Mouse (Mus musculus) stomach, embryonic 14.5 days (tissue): ENCODE results near the gene Ntrk2. TPM values are rescaled to one million over a fixed set of nuclear protein-coding genes. Genes with fewer than 3 reads are reported as not detected.
A peak's percentile ranks its signal among the peaks of the same experiment; 100 is the strongest.

ENCODE experiments used
- ATAC-seq: fragments of 200-750 bp; cut with Nextera tagmentation; 2 replicates; pipeline ENCODE4 v1.8.0; 2017; ENCODE audit warnings: low read depth, moderate TSS enrichment; ENCODE audit not compliant: insufficient number of reproducible peaks, insufficient read depth, low FRiP score
- H3K27ac ChIP-seq: fragments of 300-500 bp; sonication (generic); 2 replicates; pipeline ENCODE4 v1.5.1; 2014; ENCODE audit warnings: mild to moderate bottlenecking, low read length, moderate library complexity, mixed read lengths
- H3K27me3 ChIP-seq: fragments of 300-500 bp; sonication (generic); 2 replicates; pipeline ENCODE4 v1.6.1; 2014; ENCODE audit warnings: low read length, control low read depth, mixed read lengths; ENCODE audit not compliant: control insufficient read depth, insufficient read depth
- H3K36me3 ChIP-seq: fragments of 300-500 bp; sonication (generic); 2 replicates; pipeline ENCODE4 v1.6.1; 2014; ENCODE audit warnings: mild to moderate bottlenecking, control low read depth, low read length, moderate library complexity, mixed read lengths; ENCODE audit not compliant: control insufficient read depth, insufficient read depth
- H3K4me1 ChIP-seq: fragments of 300-500 bp; sonication (generic); 2 replicates; pipeline ENCODE4 v1.6.1; 2014; ENCODE audit warnings: low read length, control low read depth, mixed read lengths; ENCODE audit not compliant: control insufficient read depth, insufficient read depth
- H3K4me2 ChIP-seq: fragments of 300-500 bp; sonication (generic); replicated peaks from 2 replicates; pipeline ENCODE4 v1.6.1; 2014; ENCODE audit warnings: low read depth, low read length, control low read depth
- H3K4me3 ChIP-seq: fragments of 300-500 bp; sonication (generic); 2 replicates; pipeline ENCODE4 v1.5.1; 2014; ENCODE audit warnings: low read depth, low read length, control low read depth
- H3K9ac ChIP-seq: fragments of 300-500 bp; sonication (generic); replicated peaks from 2 replicates; pipeline ENCODE4 v1.6.1; 2014; ENCODE audit warnings: low read depth, mild to moderate bottlenecking, control low read depth, low read length, moderate library complexity, mixed read lengths
- H3K9me3 ChIP-seq: fragments of 300-500 bp; sonication (generic); 2 replicates; pipeline ENCODE4 v1.6.1; 2016; ENCODE audit warnings: low read depth, low read length, control low read depth; ENCODE audit not compliant: control insufficient read depth
- WGBS: fragments of 180-500 bp; shearing (Covaris S2); extraction: QIAGEN DNeasy Blood & Tissue Kit; methylation state at CpG from one replicate; pipeline ENCODE4 v1.1.7; 2014; 5-methylcytosine and 5-hydroxymethylcytosine counted together
- polyA plus RNA-seq: library from polyadenylated mRNA; unstranded; fragments of >200 nt; fragmentation: Nextera tagmentation; extraction: Ambion mirVana; gene quantifications from 2 replicates; pipeline ENCODE4 v1.2.1, GENCODE M21; 2014

Ntrk2 gene
- polyA plus RNA-seq, result 2.3 and 3.9 TPM in 2 replicates

DNA sequence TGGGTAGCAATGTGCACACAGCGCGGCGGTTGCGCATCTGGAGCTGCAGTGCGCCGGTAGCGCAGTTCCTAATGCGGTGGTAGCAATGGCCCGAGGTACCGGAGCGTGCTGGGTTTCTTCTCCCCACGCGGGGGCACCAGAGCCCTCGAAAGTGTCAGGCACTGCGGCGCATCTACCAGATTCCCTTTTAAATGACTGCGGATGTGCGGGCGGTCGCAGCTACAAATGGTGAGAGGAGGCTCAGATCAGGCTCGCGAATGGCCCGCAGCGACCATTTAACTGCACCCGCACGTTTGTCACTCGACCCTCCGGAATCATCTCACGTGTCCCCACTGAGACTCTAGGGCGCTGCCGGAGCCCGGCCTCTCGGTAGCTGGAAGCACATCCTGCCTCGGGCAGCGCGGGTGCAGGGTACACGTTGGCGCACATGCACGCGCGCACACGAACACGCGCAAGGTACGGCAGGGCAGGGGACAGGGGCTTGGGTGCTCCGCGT, at the start of gene Ntrk2:
Gene Ntrk2, plus strand, starts transcription at position 173 of the 496 bp plus-strand sequence.
- Histone ChIP-seq H3K9me3 (no peaks in the 10 kb centered on the region; the same call in 1 of the 2 replicates), H3K36me3 (no peaks in the 10 kb centered on the region), H3K4me3 (peak within 1 kb of the TSS; percentile 51), H3K9ac (no peak within 1 kb of the TSS; the same call in 1 of the 2 replicates), H3K4me1 (no peaks in the 10 kb centered on the region), H3K27me3 (peaks cover 33% of the 10 kb centered on the region), H3K27ac (no peak within 1 kb of the TSS), H3K4me2 (peak within 1 kb of the TSS; percentile 89)
- under 1% methylated on average over 47 of the region's 47 CpGs for WGBS
- peak; percentile 69; the same call in 1 of the 2 replicates for ATAC-seq

DNA sequence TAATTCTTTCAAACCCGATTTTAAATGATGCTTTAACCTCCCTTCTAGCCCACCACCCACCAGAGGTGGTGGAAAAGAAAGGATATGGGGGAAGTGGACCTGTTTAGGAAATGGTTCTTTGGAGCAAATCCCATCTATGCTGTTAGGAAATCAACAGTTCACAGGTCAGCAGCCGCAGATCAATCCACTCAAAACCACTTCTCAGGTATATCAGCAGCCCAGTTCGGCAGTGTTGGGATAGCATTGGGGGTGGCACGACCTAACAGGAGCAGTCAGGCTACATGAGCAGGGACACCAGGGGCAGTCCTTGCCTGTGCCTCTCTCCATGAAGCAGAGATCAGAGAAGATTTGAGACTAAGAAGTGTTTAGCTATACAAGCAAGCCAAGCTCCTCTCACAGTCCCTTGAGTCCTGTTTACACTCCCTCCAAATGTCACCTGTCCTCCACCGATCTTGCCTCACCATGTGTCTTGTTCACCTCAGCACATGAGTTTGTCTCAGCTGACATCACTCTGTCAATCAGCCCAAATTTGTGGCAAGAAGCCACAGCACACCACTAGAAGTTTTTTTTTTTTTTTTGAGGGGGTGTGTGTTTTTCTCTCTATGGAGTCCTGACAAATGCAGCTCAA, 45.3 kb upstream of the Ntrk2 start:
- Histone ChIP-seq H3K9me3 (no peaks in the 10 kb centered on the region), H3K4me2 (no peak overlapping the region), H3K27me3 (no peaks in the 10 kb centered on the region), H3K36me3 (no peaks in the 10 kb centered on the region), H3K27ac (no peak overlapping the region), H3K9ac (no peak overlapping the region), H3K4me3 (no peak overlapping the region), H3K4me1 (no peaks in the 10 kb centered on the region)
- 67% methylated on average over 5 of the region's 5 CpGs for WGBS
- no peak for ATAC-seq

DNA sequence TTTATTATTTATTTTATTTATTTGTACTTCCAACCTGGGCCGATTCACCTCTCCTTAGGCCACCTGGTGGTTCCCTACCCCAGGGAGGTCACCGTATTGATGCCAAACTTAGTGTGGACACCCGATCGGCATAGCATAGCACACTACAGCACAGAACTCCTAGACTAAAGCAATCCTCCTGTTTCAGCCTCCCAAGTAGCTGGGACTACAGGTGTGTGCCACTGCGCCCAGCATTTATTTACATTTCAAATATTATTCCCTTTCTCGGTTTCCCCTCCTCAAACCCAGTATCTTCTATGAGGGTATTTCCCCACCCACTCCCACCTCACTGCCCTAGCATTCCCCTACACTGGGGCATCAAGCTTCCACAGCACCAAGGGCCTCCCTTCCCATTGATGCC, 38.1 kb upstream of the Ntrk2 start:
- no peak overlapping the region for H3K4me2 ChIP-seq
- WGBS, result 89% methylated on average over 6 of the region's 6 CpGs
- H3K4me1 ChIP-seq, result no peaks in the 10 kb centered on the region
- no peak overlapping the region for H3K27ac ChIP-seq
- no peaks in the 10 kb centered on the region for H3K9me3 ChIP-seq
- no peaks in the 10 kb centered on the region for H3K27me3 ChIP-seq
- no peak overlapping the region for H3K9ac ChIP-seq
- ATAC-seq, result no peak
- H3K36me3 ChIP-seq, result no peaks in the 10 kb centered on the region
- no peak overlapping the region for H3K4me3 ChIP-seq

DNA sequence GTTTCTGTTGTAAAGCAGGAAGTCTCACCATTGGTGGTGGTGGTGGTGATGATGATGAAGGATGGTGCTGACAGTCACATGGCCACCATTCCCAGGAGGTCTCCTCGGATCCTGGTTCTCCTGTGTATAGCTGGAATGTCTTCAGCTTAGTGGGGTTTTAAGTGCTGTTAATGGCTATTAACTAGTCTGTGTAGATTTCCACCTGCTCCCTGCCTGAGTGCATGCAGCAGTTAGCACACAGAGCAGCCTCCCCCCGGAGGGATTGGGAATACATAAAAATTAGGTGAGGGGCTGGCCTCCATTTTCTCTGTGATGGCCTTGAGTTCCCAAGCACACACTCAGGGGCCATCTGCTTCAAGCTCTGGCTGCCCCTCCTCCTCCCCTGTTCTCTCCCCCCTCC, 36.9 kb upstream of the Ntrk2 start:
- no peaks in the 10 kb centered on the region for H3K27me3 ChIP-seq
- no peak overlapping the region for H3K4me3 ChIP-seq
- no peak for ATAC-seq
- 44% methylated on average over 2 of the region's 2 CpGs for WGBS
- H3K27ac ChIP-seq, result no peak overlapping the region
- H3K36me3 ChIP-seq, result no peaks in the 10 kb centered on the region
- no peaks in the 10 kb centered on the region for H3K9me3 ChIP-seq
- H3K4me2 ChIP-seq, result no peak overlapping the region
- H3K9ac ChIP-seq, result no peak overlapping the region
- no peaks in the 10 kb centered on the region for H3K4me1 ChIP-seq

DNA sequence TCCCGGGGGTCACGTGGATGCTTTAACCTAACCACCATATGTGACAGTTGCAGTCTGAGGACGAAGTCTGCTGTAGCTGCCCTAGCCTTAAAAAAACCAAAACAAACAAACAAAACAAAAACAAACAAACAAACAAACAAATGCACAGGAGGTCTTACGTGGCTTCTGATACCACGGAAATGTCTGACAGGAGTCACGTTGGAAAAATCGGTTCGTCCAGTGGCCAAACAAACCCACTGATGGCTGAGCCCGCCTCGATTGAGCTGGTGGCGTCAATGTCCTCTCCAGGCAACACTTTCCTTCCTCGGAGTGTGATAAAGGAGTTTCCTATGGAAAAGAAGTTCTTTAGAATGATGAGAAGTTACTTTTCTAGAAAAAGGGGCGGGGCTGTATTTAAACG, 27.1 kb upstream of the Ntrk2 start:
- Histone ChIP-seq H3K27me3 (no peaks in the 10 kb centered on the region), H3K9ac (no peak overlapping the region), H3K9me3 (no peaks in the 10 kb centered on the region), H3K4me1 (no peaks in the 10 kb centered on the region), H3K36me3 (no peaks in the 10 kb centered on the region), H3K4me3 (no peak overlapping the region), H3K27ac (no peak overlapping the region), H3K4me2 (no peak overlapping the region)
- 91% methylated on average over 14 of the region's 14 CpGs for WGBS
- no peak for ATAC-seq

DNA sequence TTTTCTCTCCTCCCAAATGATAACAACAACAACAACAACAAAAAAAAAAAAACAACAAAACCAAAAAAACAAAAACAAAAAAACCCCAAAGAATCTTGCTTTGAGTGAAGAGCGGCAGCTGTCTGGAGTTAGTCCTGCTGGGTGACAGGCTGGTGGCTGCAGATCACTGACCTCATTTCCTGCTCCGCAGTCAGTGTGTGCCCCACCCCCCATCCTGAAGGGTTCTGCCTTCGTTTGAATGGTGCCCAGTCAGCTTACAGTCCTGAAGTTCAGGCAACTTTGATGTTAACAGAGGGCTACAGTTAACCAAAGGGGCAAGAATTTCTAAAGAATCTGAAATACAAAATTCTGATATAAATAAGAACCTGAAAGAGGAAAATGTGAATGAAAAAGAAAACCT, 19.9 kb upstream of the Ntrk2 start:
- Histone ChIP-seq H3K9ac (no peak overlapping the region), H3K4me2 (no peak overlapping the region), H3K36me3 (no peaks in the 10 kb centered on the region), H3K27me3 (no peaks in the 10 kb centered on the region), H3K4me1 (no peaks in the 10 kb centered on the region), H3K4me3 (no peak overlapping the region), H3K9me3 (no peaks in the 10 kb centered on the region), H3K27ac (no peak overlapping the region)
- WGBS, result 16% methylated on average over 3 of the region's 3 CpGs
- ATAC-seq, result no peak

DNA sequence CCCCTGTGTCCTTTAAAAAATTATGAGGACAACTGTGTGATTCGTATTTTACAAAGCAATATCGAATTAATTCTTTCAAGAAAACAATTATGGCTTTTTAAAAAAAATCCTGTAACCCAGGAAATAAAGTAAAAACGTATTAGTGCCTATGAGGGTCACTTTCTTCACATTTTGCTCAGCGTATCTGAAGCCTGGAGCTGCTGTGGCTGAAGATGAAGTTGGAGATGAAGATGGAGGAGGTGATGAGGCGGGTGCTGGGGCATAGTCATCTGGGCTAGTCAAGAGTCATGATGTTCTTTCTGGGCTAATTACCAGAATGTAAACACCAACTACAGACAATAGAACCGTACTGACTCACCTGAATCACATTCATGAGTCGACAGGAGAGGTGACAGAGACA, 15.6 kb upstream of the Ntrk2 start:
- ATAC-seq, result no peak
- Histone ChIP-seq H3K9me3 (no peaks in the 10 kb centered on the region), H3K9ac (no peak overlapping the region), H3K27me3 (no peaks in the 10 kb centered on the region), H3K27ac (no peak overlapping the region), H3K4me2 (no peak overlapping the region), H3K4me3 (no peak overlapping the region), H3K36me3 (no peaks in the 10 kb centered on the region), H3K4me1 (no peaks in the 10 kb centered on the region)
- WGBS, result 76% methylated on average over 7 of the region's 7 CpGs

DNA sequence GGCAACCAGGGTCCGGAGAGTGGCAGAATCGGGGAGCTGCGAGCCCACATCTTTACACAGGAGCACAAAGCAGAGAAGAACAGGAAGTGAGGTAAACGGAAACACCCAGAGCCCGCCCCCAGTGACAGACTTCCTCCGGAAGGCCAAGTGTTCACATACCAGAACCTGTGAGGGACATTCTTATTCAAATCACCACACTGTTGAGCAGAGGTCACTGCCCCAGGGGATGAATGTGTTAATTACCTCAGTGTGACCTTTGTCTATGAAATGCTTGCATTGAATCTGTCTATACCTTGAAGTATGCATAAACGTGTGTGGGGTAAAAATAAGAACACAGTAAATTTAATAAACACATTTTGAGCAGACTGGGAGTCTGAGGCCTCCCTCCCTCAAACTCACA, 9.0 kb upstream of the Ntrk2 start:
- H3K9me3 ChIP-seq, result no peaks in the 10 kb centered on the region
- H3K4me3 ChIP-seq, result no peak overlapping the region
- H3K4me2 ChIP-seq, result no peak overlapping the region
- 94% methylated on average over 7 of the region's 7 CpGs for WGBS
- H3K27ac ChIP-seq, result no peak overlapping the region
- ATAC-seq, result no peak
- no peak overlapping the region for H3K9ac ChIP-seq
- H3K27me3 ChIP-seq, result no peaks in the 10 kb centered on the region
- H3K4me1 ChIP-seq, result no peaks in the 10 kb centered on the region
- no peaks in the 10 kb centered on the region for H3K36me3 ChIP-seq

DNA sequence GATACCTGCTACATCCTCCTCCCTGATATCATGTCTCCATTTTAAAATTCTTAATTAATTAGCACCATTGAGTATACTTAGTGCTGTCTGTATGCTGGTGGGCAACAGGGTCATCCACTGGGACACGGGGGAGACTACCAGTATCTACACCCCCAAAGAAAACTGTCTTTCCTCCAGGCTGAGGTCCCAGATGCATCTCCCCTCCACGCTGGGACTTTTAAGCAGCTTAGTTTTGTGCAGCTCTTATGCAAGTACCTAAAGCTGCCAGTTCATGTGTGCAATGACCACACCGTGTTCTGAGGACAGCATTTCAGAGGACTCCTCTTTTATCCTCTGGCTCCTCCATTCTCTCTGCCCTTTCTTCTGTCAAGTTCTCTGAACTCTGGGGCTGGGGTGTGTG, 5.1 kb upstream of the Ntrk2 start:
- no peak overlapping the region for H3K4me3 ChIP-seq
- no peak for ATAC-seq
- no peaks in the 10 kb centered on the region for H3K36me3 ChIP-seq
- H3K27ac ChIP-seq, result no peak overlapping the region
- no peak overlapping the region for H3K9ac ChIP-seq
- no peaks in the 10 kb centered on the region; the same call in 1 of the 2 replicates for H3K9me3 ChIP-seq
- 51% methylated on average over 3 of the region's 3 CpGs for WGBS
- no peaks in the 10 kb centered on the region for H3K4me1 ChIP-seq
- peaks cover 6% of the 10 kb centered on the region; the same call in 1 of the 2 replicates for H3K27me3 ChIP-seq
- H3K4me2 ChIP-seq, result no peak overlapping the region
